Mouse (Mus musculus) cerebellum, adult 2 months (tissue): ENCODE measurements around the gene Cfap61. TPM values are rescaled to one million over a fixed set of nuclear protein-coding genes. Genes with fewer than 3 reads are reported as not detected.

Experiments used
- DNase-seq, 2 experiments: peaks; one replicate each; pipeline ENCODE4 v3.0.0; 2021
- H3K27ac ChIP-seq: fragments of 200-500 bp; 2 replicates; pipeline ENCODE4 v1.5.1; 2012; ENCODE audit warnings: low read length, control low read depth, inconsistent platforms; ENCODE audit not compliant: insufficient read depth
- H3K27me3 ChIP-seq: fragments of 200-500 bp; 2 replicates; pipeline ENCODE4 v1.6.1; 2012; ENCODE audit warnings: inconsistent platforms, mild to moderate bottlenecking, low read length, moderate library complexity; ENCODE audit not compliant: control insufficient read depth, insufficient read depth
- H3K4me1 ChIP-seq: fragments of 200-500 bp; 2 replicates; pipeline ENCODE4 v1.6.1; 2011; ENCODE audit warnings: low read length; ENCODE audit not compliant: control insufficient read depth, insufficient read depth
- H3K4me3 ChIP-seq: fragments of 200-500 bp; replicated peaks from 2 replicates; pipeline ENCODE3; 2011; ENCODE audit warnings: mild to moderate bottlenecking, low read depth, low read length, control low read depth; ENCODE audit not compliant: insufficient read depth
- CTCF ChIP-seq: fragments of 200-500 bp; IDR thresholded peaks from 2 replicates; pipeline ENCODE4 v1.5.1; 2011; ENCODE audit warnings: low read depth, mild to moderate bottlenecking, control low read depth, low read length, moderate library complexity, borderline replicate concordance; ENCODE audit not compliant: insufficient read depth
- POLR2A ChIP-seq: fragments of 200-500 bp; IDR thresholded peaks from 2 replicates; pipeline ENCODE4 v1.6.1; 2011; ENCODE audit warnings: low read length, control low read depth, borderline replicate concordance; ENCODE audit not compliant: insufficient read depth
- WGBS: fragments of 180-500 bp; shearing (Covaris S2); methylation state at CpG from one replicate; pipeline ENCODE4 v1.1.7; 2018; 5-methylcytosine and 5-hydroxymethylcytosine counted together
- polyA plus RNA-seq: library from polyadenylated mRNA; depleted of rRNA; stranded (reverse); fragments of >200 nt; gene quantifications from 2 replicates; pipeline ENCODE4 v1.2.3, GENCODE M21; 2012

The Cfap61 gene
- polyA plus RNA-seq, 1 experiment = 1.0 TPM

GRCm38 (mm10) chr2:146058791-146059190 lies 124.2 kb downstream of the Cfap61 start:
- no peak for DNase-seq
- Histone ChIP-seq H3K27ac (no peak overlapping the region), H3K4me3 (no peak overlapping the region), H3K4me1 (no peaks in the 10 kb centered on the region; the same call in 1 of the 2 replicates), H3K27me3 (peaks cover 2% of the 10 kb centered on the region; the same call in 1 of the 2 replicates)
- 49% methylated on average over 3 of the region's 3 CpGs for WGBS
- TF ChIP-seq CTCF (no peak), POLR2A (no peak)

- H3K27me3 ChIP-seq = peaks cover 2% of the 10 kb centered on the region; the same call in 1 of the 2 replicates
- H3K4me1 ChIP-seq = no peaks in the 10 kb centered on the region; the same call in 1 of the 2 replicates
- no peak overlapping the region for H3K27ac ChIP-seq
- H3K4me3 ChIP-seq = no peak overlapping the region
- no peak for DNase-seq
- no peak for TF ChIP-seq CTCF
- no peak for TF ChIP-seq POLR2A
- WGBS = 47% methylated on average over 16 of the region's 16 CpGs
These were observed 127.1 kb downstream of the Cfap61 start for GRCm38 (mm10) chr2:146061421-146062300.

GRCm38 (mm10) chr2:146062330-146063092 lies 127.9 kb downstream of the Cfap61 start:
- H3K27ac ChIP-seq = no peak overlapping the region
- no peak for TF ChIP-seq POLR2A
- no peak for TF ChIP-seq CTCF
- H3K4me3 ChIP-seq = no peak overlapping the region
- no peaks in the 10 kb centered on the region; the same call in 1 of the 2 replicates for H3K4me1 ChIP-seq
- DNase-seq = no peak
- 10% methylated on average over 13 of the region's 13 CpGs for WGBS
- H3K27me3 ChIP-seq = peaks cover 2% of the 10 kb centered on the region; the same call in 1 of the 2 replicates

- DNase-seq = no peak
- Histone ChIP-seq H3K27me3 (peaks cover 2% of the 10 kb centered on the region; the same call in 1 of the 2 replicates), H3K27ac (no peak overlapping the region), H3K4me1 (no peaks in the 10 kb centered on the region; the same call in 1 of the 2 replicates), H3K4me3 (no peak overlapping the region)
- WGBS = 55% methylated on average over 11 of the region's 11 CpGs
- no peak for TF ChIP-seq POLR2A
- no peak for TF ChIP-seq CTCF
These were observed 128.8 kb downstream of the Cfap61 start for GRCm38 (mm10) chr2:146063093-146064074.

GRCm38 (mm10) chr2:146067364-146067763 lies 132.8 kb downstream of the Cfap61 start:
- WGBS = 49% methylated on average over 4 of the region's 4 CpGs
- H3K27me3 ChIP-seq = no peaks in the 10 kb centered on the region
- no peaks in the 10 kb centered on the region for H3K4me1 ChIP-seq
- no peak overlapping the region for H3K4me3 ChIP-seq
- TF ChIP-seq POLR2A (no peak), CTCF (no peak)
- no peak overlapping the region for H3K27ac ChIP-seq
- DNase-seq = no peak

GRCm38 (mm10) chr2:146073300-146073699 lies 138.7 kb downstream of the Cfap61 start:
- no peak for DNase-seq
- WGBS = 62% methylated on average over 6 of the region's 6 CpGs
- Histone ChIP-seq H3K27me3 (no peaks in the 10 kb centered on the region), H3K4me1 (no peaks in the 10 kb centered on the region), H3K27ac (no peak overlapping the region), H3K4me3 (no peak overlapping the region)
- TF ChIP-seq POLR2A (no peak), CTCF (no peak)

GRCm38 (mm10) chr2:146077117-146077516 lies 142.5 kb downstream of the Cfap61 start:
- H3K4me3 ChIP-seq = no peak overlapping the region
- no peak overlapping the region for H3K27ac ChIP-seq
- WGBS = 94% methylated on average over 10 of the region's 10 CpGs
- no peak for DNase-seq
- TF ChIP-seq CTCF (no peak), POLR2A (no peak)
- H3K4me1 ChIP-seq = no peaks in the 10 kb centered on the region
- H3K27me3 ChIP-seq = no peaks in the 10 kb centered on the region
